Mouse (Mus musculus): ENCODE measurements around the gene Olfr884.

Gene Olfr884

DNA sequence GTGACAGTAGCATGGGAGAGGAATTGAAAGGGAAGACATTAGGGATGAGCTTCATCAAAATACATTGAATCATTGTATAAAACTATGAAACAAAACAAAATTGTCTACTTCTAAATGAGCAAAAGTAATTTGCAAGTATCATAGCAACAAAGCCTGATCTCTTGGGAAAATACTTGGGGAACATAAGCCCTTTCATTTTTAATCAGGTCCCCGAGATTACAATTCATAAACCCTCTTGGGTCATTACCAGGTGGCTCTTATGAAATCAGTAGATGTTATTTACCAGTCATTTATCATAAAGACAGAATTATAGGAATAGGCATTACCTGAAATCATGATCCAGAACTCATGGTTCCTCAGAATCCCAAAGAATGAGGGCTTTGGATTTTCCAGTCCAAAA, at the start of gene Olfr884:
Gene Olfr884, plus strand, starts transcription at position 301 of the 400 bp plus-strand sequence.
- no peak for DNase-seq (ENCODE audit: extremely low read depth, low read depth)

DNA sequence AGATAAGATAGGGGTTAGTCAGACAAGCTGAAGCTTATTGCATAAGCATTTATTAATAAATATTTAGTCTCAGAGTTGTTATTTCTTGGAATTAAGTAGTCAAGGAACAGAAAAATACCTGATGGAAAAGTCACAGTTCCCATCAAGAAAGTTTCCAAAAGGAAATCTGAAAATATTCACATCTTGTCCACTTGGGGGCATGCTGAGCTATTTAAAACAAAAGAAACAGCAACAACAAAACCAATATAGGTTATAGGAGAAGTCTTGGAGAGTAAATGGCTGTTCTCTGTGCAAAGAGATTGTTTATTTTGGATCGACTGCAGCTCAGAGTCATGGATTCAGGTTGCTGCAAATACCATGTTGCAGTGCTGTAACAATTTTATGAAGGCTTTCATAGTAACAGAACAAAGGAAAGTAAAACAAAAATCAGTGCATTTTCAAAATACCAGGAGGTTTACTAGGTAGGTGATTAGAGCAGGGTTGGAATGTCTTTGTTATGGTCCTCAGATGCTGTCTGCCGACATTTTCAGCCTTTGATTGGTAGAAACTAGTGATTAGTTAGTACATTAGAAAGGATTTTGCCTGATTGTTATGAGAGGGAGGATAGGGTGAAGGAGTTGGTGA, 47.7 kb upstream of the Olfr884 start:
- no peak for DNase-seq (ENCODE audit: extremely low read depth, low read depth)

DNA sequence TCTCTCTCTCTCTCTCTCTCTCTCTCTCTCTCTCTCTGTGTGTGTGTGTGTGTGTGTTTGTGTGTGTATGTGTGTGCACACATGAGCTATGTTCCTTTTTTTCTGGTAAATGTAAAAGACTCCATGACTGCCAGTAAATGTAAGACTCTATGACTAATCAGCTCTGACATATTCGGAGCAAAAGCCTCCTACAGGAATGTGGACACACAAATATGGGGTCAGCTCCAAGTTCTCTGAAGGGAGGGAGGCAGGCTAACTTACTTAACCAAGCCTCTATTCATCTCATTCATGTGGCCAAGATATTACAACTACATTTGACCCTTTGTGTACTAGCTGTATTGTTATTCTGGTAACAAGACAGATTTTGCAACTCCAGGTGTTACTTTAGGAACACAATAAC, 46.3 kb upstream of the Olfr884 start:
- no peak for DNase-seq (ENCODE audit: extremely low read depth, low read depth)

DNA sequence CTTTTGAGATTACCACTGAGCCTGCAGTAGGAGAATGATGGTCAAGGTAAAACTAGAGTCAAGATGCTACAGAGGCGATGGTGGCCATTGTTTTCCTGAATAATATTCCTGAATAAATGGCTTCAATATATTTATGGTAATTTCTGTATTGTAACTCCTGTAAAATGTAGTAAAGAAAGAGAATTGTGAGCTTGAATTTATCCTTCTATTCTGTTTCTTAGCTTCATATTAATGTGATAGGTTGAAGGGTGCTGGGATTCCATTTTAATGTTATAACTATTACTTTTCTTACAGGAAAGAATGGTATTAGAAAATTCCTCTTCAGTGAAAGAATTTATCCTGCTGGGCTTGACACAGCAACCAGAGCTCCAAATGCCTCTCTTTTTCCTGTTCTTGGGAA, 20.8 kb upstream of the Olfr884 start, which contains the start of gene Olfr883:
Gene Olfr883, plus strand, starts transcription at position 301 of the 400 bp plus-strand sequence.
- no peak for DNase-seq (ENCODE audit: extremely low read depth, low read depth)

DNA sequence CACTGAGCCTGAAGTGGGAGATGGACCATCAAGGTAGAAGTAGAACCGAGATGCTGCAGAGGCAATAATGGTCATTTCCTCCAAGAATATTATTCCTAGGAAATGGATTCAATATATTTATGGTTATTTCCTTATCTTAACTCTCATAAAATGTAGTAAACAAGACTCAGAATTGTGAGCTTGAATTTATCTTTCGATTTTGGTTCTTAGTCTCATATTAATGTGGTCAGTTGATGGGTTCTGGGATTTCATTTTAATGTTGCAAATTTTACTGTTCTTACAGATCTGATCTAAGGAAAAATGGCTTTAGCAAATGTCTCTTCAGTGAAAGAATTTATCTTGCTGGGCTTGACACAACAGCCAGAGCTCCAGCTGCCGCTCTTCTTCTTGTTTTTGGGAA, 14.7 kb downstream of the Olfr884 start, which contains the start of gene Olfr885:
Gene Olfr885, plus strand, starts transcription at position 301 of the 400 bp plus-strand sequence.
- no peak for DNase-seq (ENCODE audit: extremely low read depth, low read depth)

DNA sequence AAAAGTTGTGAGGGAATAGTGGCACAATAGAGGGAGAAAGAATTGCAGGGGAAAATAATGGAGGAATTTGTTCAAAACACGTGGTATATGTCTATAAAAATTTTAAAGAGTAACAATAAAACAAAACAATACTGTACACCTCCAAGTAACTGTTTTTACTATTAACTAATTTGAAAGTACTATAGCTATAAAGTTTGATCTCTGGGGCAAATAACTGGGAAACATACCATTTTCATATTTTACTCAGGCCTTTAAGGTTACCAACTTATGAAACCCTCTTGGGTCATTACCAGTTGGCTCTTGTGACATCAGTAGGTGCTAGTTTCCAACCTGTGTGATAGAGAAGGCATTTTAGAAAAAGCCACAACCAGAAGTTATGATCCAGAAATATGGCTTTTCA, 37.4 kb downstream of the Olfr884 start, which contains the start of gene Olfr887:
Gene Olfr887, plus strand, starts transcription at position 301 of the 400 bp plus-strand sequence.
- no peak for DNase-seq (ENCODE audit: extremely low read depth, low read depth)

All from MEL-GATA-1-ER (cell line).